Mouse (Mus musculus) heart, embryonic 12.5 days (tissue): Measurements from ENCODE around the gene Slc8b1. TPM values are rescaled to one million over a fixed set of nuclear protein-coding genes. Genes with fewer than 3 reads are reported as not detected.
"Not testable (repeated sequence)": the region's sequence is repeated elsewhere in the genome, so short reads cannot be mapped to it uniquely, and the experiment has no call there.

Experiments
- ATAC-seq: fragments of 200-750 bp; cut with Nextera tagmentation; 2 replicates; pipeline ENCODE4 v1.8.0; 2017; ENCODE audit warnings: moderate TSS enrichment, moderate library complexity; ENCODE audit not compliant: insufficient number of reproducible peaks, low FRiP score
- H3K27ac ChIP-seq: fragments of 300-500 bp; sonication (generic); 2 replicates; pipeline ENCODE4 v1.5.1; 2016; ENCODE audit warnings: mild to moderate bottlenecking, moderate library complexity; ENCODE audit not compliant: poor library complexity, severe bottlenecking
- H3K27me3 ChIP-seq: fragments of 300-500 bp; sonication (generic); replicated peaks from 2 replicates; pipeline ENCODE4 v1.6.1; 2016; ENCODE audit warnings: mild to moderate bottlenecking, moderate library complexity
- H3K36me3 ChIP-seq: fragments of 300-500 bp; sonication (generic); 2 replicates; pipeline ENCODE4 v1.6.1; 2016; ENCODE audit warnings: mild to moderate bottlenecking, moderate library complexity
- H3K4me1 ChIP-seq: fragments of 300-500 bp; sonication (generic); replicated peaks from 2 replicates; pipeline ENCODE4 v1.6.1; 2016; ENCODE audit warnings: mild to moderate bottlenecking
- H3K4me2 ChIP-seq: fragments of 300-500 bp; sonication (generic); 2 replicates; pipeline ENCODE4 v1.6.1; 2016; ENCODE audit warnings: mild to moderate bottlenecking, moderate library complexity
- H3K4me3 ChIP-seq: fragments of 300-500 bp; sonication (generic); 2 replicates; pipeline ENCODE4 v1.5.1; 2016; ENCODE audit warnings: mild to moderate bottlenecking
- H3K9ac ChIP-seq: fragments of 300-500 bp; sonication (generic); 2 replicates; pipeline ENCODE4 v1.6.1; 2016; ENCODE audit warnings: mild to moderate bottlenecking, moderate library complexity
- H3K9me3 ChIP-seq: fragments of 300-500 bp; sonication (generic); replicated peaks from 2 replicates; pipeline ENCODE4 v1.6.1; 2016; ENCODE audit warnings: mild to moderate bottlenecking, moderate library complexity
- WGBS: fragments of 180-500 bp; shearing (Covaris S2); methylation state at CpG from one replicate; pipeline ENCODE4 v1.1.7; 2016; 5-methylcytosine and 5-hydroxymethylcytosine counted together
- polyA plus RNA-seq: library from polyadenylated mRNA; unstranded; fragments of >200 nt; fragmentation: Nextera tagmentation; extraction: Ambion mirVana; gene quantifications from 2 replicates; pipeline ENCODE4 v1.2.1, GENCODE M21; 2016

Gene Slc8b1
- polyA plus RNA-seq, 1 experiment from 2014 or later = 4.3 TPM

GRCm38 (mm10) chr5:120495064-120495702, 15.8 kb upstream of the Slc8b1 start:
- Histone ChIP-seq H3K36me3 (peaks cover 40% of the 10 kb centered on the region), H3K9me3 (no peaks in the 10 kb centered on the region), H3K9ac (no peak overlapping the region), H3K27me3 (no peaks in the 10 kb centered on the region), H3K4me3 (no peak overlapping the region), H3K27ac (no peak overlapping the region), H3K4me1 (peaks cover 12% of the 10 kb centered on the region), H3K4me2 (no peak overlapping the region)
- WGBS = 74% methylated on average over 10 of the region's 10 CpGs
- ATAC-seq = no peak

- peaks cover 40% of the 10 kb centered on the region for H3K36me3 ChIP-seq
- H3K9ac ChIP-seq = no peak overlapping the region
- no peaks in the 10 kb centered on the region for H3K27me3 ChIP-seq
- peaks cover 7% of the 10 kb centered on the region for H3K4me1 ChIP-seq
- WGBS = 86% methylated on average over 13 of the region's 13 CpGs
- no peak overlapping the region for H3K4me3 ChIP-seq
- H3K4me2 ChIP-seq = no peak overlapping the region
- no peak for ATAC-seq
- no peak overlapping the region for H3K27ac ChIP-seq
- no peaks in the 10 kb centered on the region for H3K9me3 ChIP-seq
Observed at GRCm38 (mm10) chr5:120495703-120496226, 15.2 kb upstream of the Slc8b1 start.

GRCm38 (mm10) chr5:120497071-120497470, 13.9 kb upstream of the Slc8b1 start:
- Histone ChIP-seq H3K27me3 (no peaks in the 10 kb centered on the region), H3K27ac (no peak overlapping the region), H3K4me3 (no peak overlapping the region), H3K36me3 (peaks cover 38% of the 10 kb centered on the region), H3K9me3 (no peaks in the 10 kb centered on the region), H3K4me1 (peaks cover 5% of the 10 kb centered on the region), H3K9ac (no peak overlapping the region), H3K4me2 (no peak overlapping the region)
- no peak for ATAC-seq
- WGBS = 81% methylated on average over 3 of the region's 3 CpGs

- H3K4me3 ChIP-seq = no peak overlapping the region
- no peaks in the 10 kb centered on the region for H3K9me3 ChIP-seq
- peaks cover 17% of the 10 kb centered on the region for H3K36me3 ChIP-seq
- WGBS = 78% methylated on average over 4 of the region's 4 CpGs
- H3K4me1 ChIP-seq = peaks cover 14% of the 10 kb centered on the region
- no peak overlapping the region for H3K4me2 ChIP-seq
- H3K27ac ChIP-seq = no peak overlapping the region
- no peak overlapping the region for H3K9ac ChIP-seq
- no peaks in the 10 kb centered on the region for H3K27me3 ChIP-seq
- no peak for ATAC-seq
Observed at GRCm38 (mm10) chr5:120499202-120499601, 11.8 kb upstream of the Slc8b1 start.

- not testable (repeated sequence) for H3K9me3 ChIP-seq, ATAC-seq, H3K27ac ChIP-seq, H3K4me2 ChIP-seq, H3K4me3 ChIP-seq, H3K27me3 ChIP-seq, H3K9ac ChIP-seq
- Histone ChIP-seq H3K36me3 (peaks cover 12% of the 10 kb centered on the region; the same call in 1 of the 2 replicates), H3K4me1 (peaks cover 14% of the 10 kb centered on the region)
- 84% methylated on average over 9 of the region's 9 CpGs for WGBS
Observed at GRCm38 (mm10) chr5:120500609-120501008, 10.4 kb upstream of the Slc8b1 start.

- no peak for ATAC-seq
- Histone ChIP-seq H3K4me2 (peak overlapping the region; percentile 90), H3K27ac (no peak overlapping the region), H3K4me1 (peaks cover 19% of the 10 kb centered on the region), H3K27me3 (no peaks in the 10 kb centered on the region), H3K9ac (peak overlapping the region; percentile 83), H3K4me3 (peak overlapping the region; percentile 82), H3K9me3 (no peaks in the 10 kb centered on the region), H3K36me3 (peaks cover 8% of the 10 kb centered on the region; the same call in 1 of the 2 replicates)
- 62% methylated on average over 9 of the region's 9 CpGs for WGBS
Observed at GRCm38 (mm10) chr5:120502147-120502621, 8.8 kb upstream of the Slc8b1 start.

- Histone ChIP-seq H3K9me3 (no peaks in the 10 kb centered on the region), H3K4me2 (peak overlapping the region; percentile 90), H3K27me3 (no peaks in the 10 kb centered on the region), H3K27ac (no peak overlapping the region), H3K4me1 (peaks cover 19% of the 10 kb centered on the region), H3K36me3 (peaks cover 4% of the 10 kb centered on the region; the same call in 1 of the 2 replicates), H3K4me3 (peak overlapping the region; percentile 82), H3K9ac (peak overlapping the region; percentile 83)
- no peak for ATAC-seq
- WGBS = 7% methylated on average over 12 of the region's 12 CpGs
Observed at GRCm38 (mm10) chr5:120502675-120503143, 8.3 kb upstream of the Slc8b1 start.

- Histone ChIP-seq H3K4me1 (peaks cover 19% of the 10 kb centered on the region), H3K9me3 (no peaks in the 10 kb centered on the region), H3K9ac (peak within 1 kb of the TSS; percentile 83), H3K4me3 (peak within 1 kb of the TSS; percentile 82), H3K27me3 (no peaks in the 10 kb centered on the region), H3K27ac (no peak within 1 kb of the TSS), H3K4me2 (peak within 1 kb of the TSS; percentile 90), H3K36me3 (0 out of 2 replicates have a peak, but pooled peaks cover under 1% of the 10 kb centered on the region)
- 0% methylated on average over 44 of the region's 55 CpGs for WGBS
- peak; percentile 82 for ATAC-seq
Observed at GRCm38 (mm10) chr5:120503144-120503795, 7.7 kb upstream of the Slc8b1 start, which contains the start of gene Plbd2. TSS of gene Plbd2 (minus strand) at chr5:120503625.

GRCm38 (mm10) chr5:120505368-120505767, 5.6 kb upstream of the Slc8b1 start:
- Histone ChIP-seq H3K27me3 (no peaks in the 10 kb centered on the region; the same call in 1 of the 2 replicates), H3K9ac (no peak overlapping the region), H3K9me3 (peaks cover 2% of the 10 kb centered on the region; the same call in 1 of the 2 replicates), H3K4me3 (no peak overlapping the region), H3K4me2 (peak overlapping the region; percentile 24), H3K4me1 (peaks cover 19% of the 10 kb centered on the region), H3K36me3 (no peaks in the 10 kb centered on the region), H3K27ac (no peak overlapping the region)
- 0 out of 2 replicates have a peak, but pooled peaks have one; percentile 49 for ATAC-seq
- WGBS = 22% methylated on average over 16 of the region's 16 CpGs

GRCm38 (mm10) chr5:120505781-120506180, 5.2 kb upstream of the Slc8b1 start:
- Histone ChIP-seq H3K9me3 (peaks cover 2% of the 10 kb centered on the region; the same call in 1 of the 2 replicates), H3K4me1 (peaks cover 19% of the 10 kb centered on the region), H3K27me3 (no peaks in the 10 kb centered on the region; the same call in 1 of the 2 replicates), H3K27ac (no peak overlapping the region), H3K9ac (no peak overlapping the region), H3K4me3 (no peak overlapping the region), H3K4me2 (no peak overlapping the region), H3K36me3 (no peaks in the 10 kb centered on the region)
- 61% methylated on average over 9 of the region's 9 CpGs for WGBS
- no peak for ATAC-seq

GRCm38 (mm10) chr5:120506490-120506889, 4.5 kb upstream of the Slc8b1 start:
- Histone ChIP-seq H3K9me3 (peaks cover 2% of the 10 kb centered on the region; the same call in 1 of the 2 replicates), H3K27me3 (no peaks in the 10 kb centered on the region; the same call in 1 of the 2 replicates), H3K4me3 (no peak overlapping the region), H3K4me2 (no peak overlapping the region), H3K36me3 (no peaks in the 10 kb centered on the region), H3K4me1 (peaks cover 21% of the 10 kb centered on the region), H3K27ac (no peak overlapping the region), H3K9ac (no peak overlapping the region)
- WGBS = 36% methylated on average over 9 of the region's 9 CpGs
- ATAC-seq = no peak
